Mouse (Mus musculus) 416B (cell line): Measurements from ENCODE around the gene Slc9a3r2.

Source experiments
- DNase-seq: peaks from one replicate; pipeline ENCODE4 v3.0.0; 2011; ENCODE audit warnings: low read depth

Gene Slc9a3r2

DNA sequence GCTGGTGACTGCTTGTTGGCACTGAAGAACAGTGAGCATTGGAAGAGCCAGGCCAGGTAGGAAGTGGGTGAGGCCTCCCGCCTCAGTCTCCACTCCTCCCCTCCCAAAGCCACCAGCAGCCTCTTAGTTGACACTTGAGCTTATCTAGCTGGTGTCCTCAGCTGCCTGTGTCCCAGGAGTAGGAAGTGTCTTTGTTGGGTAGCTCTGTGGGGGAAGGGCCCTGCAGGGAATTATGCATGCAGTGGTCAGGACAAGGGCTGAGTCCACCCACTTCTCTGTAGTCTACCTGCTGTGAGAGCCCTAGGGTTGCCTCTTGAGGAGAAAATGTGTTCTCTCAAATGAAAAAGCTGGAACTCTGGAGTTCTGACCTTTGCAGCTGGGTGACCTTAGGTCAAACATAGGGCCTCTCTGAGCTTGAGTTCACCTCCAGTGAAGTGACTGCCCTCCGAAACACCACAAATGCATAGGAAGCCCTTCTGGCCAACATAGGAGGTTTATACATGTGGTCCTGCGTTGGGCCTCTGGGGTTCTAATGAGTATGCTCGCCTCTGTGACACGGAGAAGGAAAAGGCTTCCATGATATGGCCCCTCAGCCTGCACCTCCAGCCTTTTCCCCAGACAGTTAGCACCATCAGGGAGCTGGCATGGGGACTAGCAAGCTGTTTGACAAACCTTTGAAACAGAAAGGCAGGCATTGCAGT lies 13.2 kb downstream of the Slc9a3r2 start:
- no peak for DNase-seq

GRCm38 (mm10) chr17:24635694-24636093 lies 14.4 kb downstream of the Slc9a3r2 start:
- DNase-seq: no peak

DNA sequence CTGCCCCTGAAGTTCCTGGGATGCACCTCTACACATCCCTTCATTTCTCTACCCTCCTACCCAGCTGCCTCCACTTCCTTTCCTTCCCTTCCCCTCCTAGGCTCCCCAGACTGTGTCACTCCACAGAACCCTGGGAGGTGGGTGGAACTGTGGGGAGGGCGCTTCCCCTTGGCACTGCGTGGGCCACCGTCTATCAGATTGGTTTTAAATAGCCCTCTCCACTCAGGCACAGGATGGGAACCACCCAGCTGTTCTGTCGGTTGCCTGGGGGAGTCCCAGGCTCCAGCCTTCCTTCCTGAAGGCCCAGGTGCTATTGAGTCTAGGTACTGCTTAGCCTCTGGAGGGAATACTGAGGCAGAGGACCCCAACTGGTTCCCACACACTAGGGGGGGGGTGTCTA lies 15.1 kb downstream of the Slc9a3r2 start:
- DNase-seq: no peak

DNA sequence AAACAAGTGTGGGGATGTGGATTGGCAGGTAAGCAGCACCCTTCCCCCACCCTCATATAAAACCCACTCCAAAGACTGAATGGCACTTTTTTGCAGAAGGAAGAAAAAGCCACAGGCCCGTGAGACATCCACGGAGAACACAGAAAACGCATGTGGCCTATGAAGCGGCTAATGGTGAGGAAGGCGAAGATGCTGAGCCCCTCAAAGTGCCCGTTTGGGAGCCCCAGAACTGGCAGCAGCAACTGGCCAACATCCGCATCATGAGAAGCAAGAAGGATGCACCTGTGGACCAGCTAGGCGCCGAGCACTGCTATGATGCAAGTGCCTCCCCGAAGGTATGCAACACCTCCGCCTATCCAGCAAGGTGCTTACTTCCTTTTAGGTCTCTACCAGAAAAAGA lies 16.3 kb downstream of the Slc9a3r2 start:
- DNase-seq: no peak

- peak; percentile 53 for DNase-seq
Observed at GRCm38 (mm10) chr17:24632813-24633449, 17.2 kb downstream of the Slc9a3r2 start.

- DNase-seq: peak; percentile 90
Observed at GRCm38 (mm10) chr17:24632167-24632812, 17.8 kb downstream of the Slc9a3r2 start, which contains the start of the genes Tsc2 and Nthl1. Gene Tsc2, minus strand, starts transcription at chr17:24632630. Gene Nthl1, plus strand, starts transcription at chr17:24632680.

DNA sequence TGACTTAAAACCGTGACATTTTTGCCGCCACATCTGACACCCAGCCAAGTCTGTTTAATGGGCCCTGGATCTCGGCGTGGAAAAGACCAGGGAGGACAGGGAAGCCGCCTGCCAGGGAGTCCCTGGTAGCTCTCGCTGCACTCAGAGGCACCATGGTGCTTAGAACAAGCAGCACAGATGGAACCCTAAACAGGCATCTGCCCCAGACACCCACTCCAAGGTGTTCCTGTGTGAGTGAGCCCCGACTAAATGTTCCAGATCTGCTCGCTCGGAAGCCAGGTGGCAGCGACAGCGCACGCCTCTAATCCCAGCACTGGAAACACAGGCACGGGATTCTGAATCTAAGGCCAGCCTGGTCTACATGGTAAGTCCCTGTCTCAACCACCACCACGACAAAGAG lies 20.1 kb downstream of the Slc9a3r2 start:
- no peak for DNase-seq

GRCm38 (mm10) chr17:24628646-24629045 lies 21.5 kb downstream of the Slc9a3r2 start:
- DNase-seq: peak; percentile 73

DNA sequence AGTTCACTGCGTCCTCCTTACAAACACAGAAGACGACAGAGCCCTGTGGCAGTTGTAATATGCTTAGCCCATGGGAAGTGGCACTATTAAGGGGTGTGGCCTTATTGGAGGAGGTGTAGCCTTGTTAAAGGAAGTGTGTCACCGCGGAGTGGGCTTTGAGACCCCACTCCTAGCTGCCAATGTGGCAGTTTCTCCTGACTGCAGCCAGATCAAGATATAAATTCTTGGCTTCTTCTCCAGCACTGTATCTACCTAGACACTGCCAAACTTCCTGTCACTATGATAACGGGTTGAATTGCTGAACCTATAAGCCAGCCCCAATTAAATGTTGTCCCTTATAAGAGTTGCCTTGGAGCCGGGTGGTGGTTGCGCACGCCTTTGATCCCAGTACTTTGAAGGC lies 24.7 kb downstream of the Slc9a3r2 start:
- DNase-seq: no peak

GRCm38 (mm10) chr17:24617561-24618194 lies 32.4 kb downstream of the Slc9a3r2 start:
- peak; percentile 91 for DNase-seq

DNA sequence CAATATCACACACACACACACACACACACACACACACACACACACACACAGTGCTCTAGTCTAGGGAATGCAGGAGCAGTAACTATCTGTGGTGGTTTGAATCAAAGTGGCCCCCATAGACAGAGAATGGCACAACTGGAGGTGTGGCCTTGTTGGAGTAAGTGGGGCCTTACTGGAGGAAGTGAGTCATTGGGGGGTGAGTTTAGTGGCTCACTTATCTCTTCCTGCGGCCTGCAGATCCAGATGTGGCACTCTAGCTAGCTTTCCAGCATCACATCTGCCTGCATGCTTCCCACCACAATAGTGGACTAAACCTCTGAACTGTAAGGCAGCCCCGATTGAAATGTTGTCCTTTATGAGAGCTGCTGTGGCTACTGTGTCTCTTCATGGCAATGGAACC lies 39.4 kb downstream of the Slc9a3r2 start:
- DNase-seq: peak; percentile 96

- DNase-seq: peak; percentile 86
Observed at GRCm38 (mm10) chr17:24608874-24609273, 41.3 kb downstream of the Slc9a3r2 start.

- DNase-seq: no peak
Observed at GRCm38 (mm10) chr17:24608370-24608769, 41.8 kb downstream of the Slc9a3r2 start.

GRCm38 (mm10) chr17:24604557-24604956 lies 45.6 kb downstream of the Slc9a3r2 start:
- peak; percentile 54 for DNase-seq

- peak; percentile 91 for DNase-seq
Observed at GRCm38 (mm10) chr17:24603961-24604360, 46.2 kb downstream of the Slc9a3r2 start.

DNA sequence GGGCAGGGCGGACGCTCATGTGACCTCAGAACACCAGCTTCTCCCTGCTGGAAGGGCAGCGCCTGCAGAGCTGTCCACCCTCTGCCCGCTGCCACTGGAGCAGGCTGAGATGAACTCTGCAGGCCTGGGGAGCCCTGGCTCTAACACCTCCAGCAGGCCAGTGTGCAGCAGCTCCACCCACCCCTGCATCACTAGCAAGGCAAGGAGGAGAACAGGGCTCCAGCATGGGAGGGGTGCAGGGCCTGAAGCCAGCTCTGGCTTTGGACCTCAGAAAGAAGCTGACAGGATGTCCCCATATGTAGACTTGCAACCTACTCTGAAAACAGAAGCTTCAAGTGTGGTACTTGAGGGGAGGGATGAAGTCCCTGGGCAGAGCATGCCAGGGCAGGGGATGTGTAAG lies 49.6 kb downstream of the Slc9a3r2 start:
- no peak for DNase-seq

GRCm38 (mm10) chr17:24597989-24598388 lies 52.1 kb downstream of the Slc9a3r2 start:
- no peak for DNase-seq

DNA sequence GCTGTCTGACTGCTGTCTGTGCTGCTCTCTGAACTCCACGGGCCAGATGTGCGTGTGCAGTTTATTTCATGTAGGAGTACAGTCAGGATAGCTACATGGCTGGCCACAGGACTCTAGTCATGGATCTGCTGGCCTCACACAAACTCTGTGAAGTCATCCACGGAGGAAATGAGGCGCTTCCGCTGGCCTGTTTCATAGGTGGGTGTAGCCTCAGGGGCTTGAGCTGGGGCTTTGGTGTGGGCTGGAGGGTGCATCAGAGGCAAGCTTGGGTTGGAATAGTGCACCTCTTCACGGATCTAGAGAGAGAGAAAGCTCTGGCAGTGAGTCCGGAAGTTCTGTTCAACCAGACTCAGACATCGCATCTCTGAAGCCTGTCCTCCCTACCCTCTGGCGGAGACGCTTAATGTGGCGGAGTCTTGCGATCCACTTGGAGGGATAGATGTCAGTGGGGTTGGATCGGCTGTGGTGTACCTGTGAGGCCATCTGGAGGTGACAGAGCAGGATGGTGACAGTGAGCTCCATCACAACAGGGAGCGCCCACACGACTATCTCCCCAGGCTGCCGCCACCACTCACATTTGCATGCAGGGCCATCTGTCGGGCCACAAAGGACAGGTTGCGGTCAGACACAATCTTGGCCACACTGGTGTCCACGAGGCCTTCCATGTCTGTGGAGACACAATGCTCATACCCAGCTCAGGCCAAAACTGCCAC lies 53.5 kb downstream of the Slc9a3r2 start:
- no peak for DNase-seq

DNA sequence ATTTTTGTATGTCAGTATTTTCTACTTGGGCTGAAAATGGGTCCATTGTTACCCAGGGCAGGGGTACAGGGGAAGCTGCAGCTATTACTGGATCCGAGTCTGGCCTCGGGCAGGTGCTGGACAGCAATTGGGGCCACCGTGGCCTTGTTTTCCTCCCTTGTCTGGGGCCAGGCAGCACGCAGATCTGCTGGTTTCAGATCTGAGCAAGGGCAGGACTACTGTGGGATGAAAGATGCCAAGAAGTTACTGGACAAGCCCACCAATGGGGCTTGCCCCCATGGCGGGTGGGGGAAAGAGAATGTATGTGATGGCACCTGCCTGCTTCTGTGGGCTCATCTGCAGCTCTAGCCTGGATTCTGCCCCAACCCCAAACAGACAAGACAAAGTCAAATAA lies 54.1 kb downstream of the Slc9a3r2 start:
- no peak for DNase-seq

- peak; percentile 49 for DNase-seq
Observed at GRCm38 (mm10) chr17:24595126-24596072, 54.7 kb downstream of the Slc9a3r2 start.
